Mouse (Mus musculus) spleen, postnatal 36 days (tissue): ENCODE measurements around the gene Slc35f3.
A peak's percentile ranks its signal among the peaks of the same experiment; 100 is the strongest.

Source experiments
- DNase-seq, 2 experiments: peaks; one replicate each; pipeline ENCODE4 v3.0.0; 2022; ENCODE audit warnings: low spot score in 2 of 2, mixed read lengths in 1 of 2

Slc35f3 gene

GRCm38 (mm10) chr8:126327786-126328185 is 29.4 kb downstream of the Slc35f3 start:
- no peak for DNase-seq

- DNase-seq, result no peak
Measured at GRCm38 (mm10) chr8:126338864-126339263, 40.5 kb downstream of the Slc35f3 start.

- no peak for DNase-seq
Measured at GRCm38 (mm10) chr8:126339357-126339756, 41.0 kb downstream of the Slc35f3 start.

GRCm38 (mm10) chr8:126341200-126341599 is 42.8 kb downstream of the Slc35f3 start:
- DNase-seq, result no peak

- DNase-seq, result no peak
Measured at GRCm38 (mm10) chr8:126343427-126343826, 45.1 kb downstream of the Slc35f3 start.

GRCm38 (mm10) chr8:126345100-126345499 is 46.7 kb downstream of the Slc35f3 start:
- no peak for DNase-seq

GRCm38 (mm10) chr8:126353259-126353658 is 54.9 kb downstream of the Slc35f3 start:
- DNase-seq, result no peak

- DNase-seq, result no peak
Measured at GRCm38 (mm10) chr8:126357946-126358345, 59.6 kb downstream of the Slc35f3 start.

- no peak for DNase-seq
Measured at GRCm38 (mm10) chr8:126359296-126359695, 60.9 kb downstream of the Slc35f3 start.

- DNase-seq, result no peak
Measured at GRCm38 (mm10) chr8:126360106-126360505, 61.7 kb downstream of the Slc35f3 start.

GRCm38 (mm10) chr8:126360701-126361100 is 62.3 kb downstream of the Slc35f3 start:
- DNase-seq, result no peak

- no peak for DNase-seq
Measured at GRCm38 (mm10) chr8:126366251-126366650, 67.9 kb downstream of the Slc35f3 start.

GRCm38 (mm10) chr8:126368349-126369054 is 70.1 kb downstream of the Slc35f3 start:
- no peak for DNase-seq

- no peak for DNase-seq
Measured at GRCm38 (mm10) chr8:126371871-126372270, 73.5 kb downstream of the Slc35f3 start.

- DNase-seq, result no peak
Measured at GRCm38 (mm10) chr8:126379580-126379979, 81.2 kb downstream of the Slc35f3 start.

GRCm38 (mm10) chr8:126380141-126380540 is 81.8 kb downstream of the Slc35f3 start:
- DNase-seq, result no peak

- DNase-seq, result no peak
Measured at GRCm38 (mm10) chr8:126381299-126381698, 82.9 kb downstream of the Slc35f3 start.

- DNase-seq, result no peak
Measured at GRCm38 (mm10) chr8:126382216-126382615, 83.9 kb downstream of the Slc35f3 start.

- no peak for DNase-seq
Measured at GRCm38 (mm10) chr8:126382749-126383148, 84.4 kb downstream of the Slc35f3 start.

- DNase-seq, result peak; percentile 5 to 16
Measured at GRCm38 (mm10) chr8:126387566-126387965, 89.2 kb downstream of the Slc35f3 start.

GRCm38 (mm10) chr8:126391541-126391940 is 93.2 kb downstream of the Slc35f3 start:
- no peak for DNase-seq

GRCm38 (mm10) chr8:126395386-126395785 is 97.0 kb downstream of the Slc35f3 start:
- peak; percentile 20 to 27 for DNase-seq

- DNase-seq, result no peak
Measured at GRCm38 (mm10) chr8:126395917-126396316, 97.6 kb downstream of the Slc35f3 start.

GRCm38 (mm10) chr8:126398349-126398748 is 100.0 kb downstream of the Slc35f3 start:
- DNase-seq, result no peak
